Mouse (Mus musculus): ENCODE results near the gene Ctsw.

Ctsw gene

DNA sequence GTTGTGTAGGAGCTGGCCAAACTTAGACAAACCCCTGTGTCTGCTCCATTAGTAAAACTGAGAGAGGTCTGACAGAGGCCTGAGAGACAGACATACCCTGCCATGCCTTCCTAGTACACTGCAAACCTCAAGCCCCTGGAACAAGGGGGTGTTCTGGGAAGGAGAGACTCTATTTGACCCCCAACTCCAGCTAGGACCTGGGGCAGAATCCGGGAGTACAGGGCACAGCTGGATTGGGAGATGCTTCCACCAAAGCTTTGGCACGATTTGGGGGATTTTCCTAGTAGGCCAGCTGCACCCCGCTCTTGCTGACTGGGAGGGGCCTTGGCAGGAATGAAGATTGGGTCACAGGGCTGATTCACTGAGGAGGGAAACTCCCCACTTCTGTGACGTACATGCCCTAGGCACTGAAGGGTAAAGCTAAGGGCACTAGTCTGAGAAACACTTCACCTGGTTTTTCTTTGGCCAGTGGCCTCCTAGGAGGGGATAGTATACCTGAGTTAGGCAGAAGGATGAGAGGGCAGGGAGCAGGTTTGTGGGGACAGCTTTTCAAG, 36.3 kb downstream of the Ctsw start:
- DNase-seq (ENCODE audit: low spot score in 2 of 2): no peak

- DNase-seq (ENCODE audit: low spot score in 2 of 2): no peak
Measured at GRCm38 (mm10) chr19:5430408-5430807, 37.9 kb downstream of the Ctsw start.

DNA sequence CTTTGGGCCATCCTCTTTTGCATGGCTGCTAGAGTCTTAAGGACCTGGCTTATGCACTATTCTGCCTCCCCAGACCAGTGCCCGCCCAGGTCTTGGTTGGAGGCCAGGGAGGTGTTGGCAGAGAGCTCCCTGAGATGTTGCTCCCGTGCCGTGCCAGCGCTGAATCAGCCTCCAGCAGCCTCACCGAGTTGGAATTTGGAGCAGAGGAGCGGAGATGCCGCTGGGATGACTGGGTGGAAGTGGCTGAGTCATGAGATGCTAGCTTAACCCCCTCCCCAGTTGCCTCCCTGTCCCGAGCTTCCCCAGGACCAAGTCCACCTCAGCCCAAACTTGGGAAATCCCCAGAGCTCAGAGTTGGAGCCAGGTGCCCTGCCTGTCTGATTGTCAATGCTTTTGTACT, 38.5 kb downstream of the Ctsw start:
- DNase-seq (ENCODE audit: low spot score in 2 of 2): no peak

DNA sequence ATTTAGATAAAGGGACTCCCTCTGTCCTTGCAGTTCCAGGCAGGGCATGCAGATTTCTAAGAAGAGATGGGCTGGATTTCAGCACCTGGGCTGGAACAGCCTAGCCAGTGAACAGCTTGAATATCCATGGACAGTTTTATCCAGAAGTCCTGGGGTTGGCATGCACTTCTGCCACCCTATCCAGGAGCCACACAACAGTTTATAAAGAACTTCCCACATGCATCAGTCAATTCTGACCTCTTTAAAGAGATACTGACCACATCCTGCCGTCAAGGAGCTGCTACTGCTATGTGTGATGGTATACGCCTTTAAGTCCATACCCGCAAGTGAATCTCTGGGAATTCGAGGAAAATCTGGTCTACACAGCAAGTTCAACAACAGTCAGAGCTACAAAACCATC, 39.1 kb downstream of the Ctsw start:
- DNase-seq (ENCODE audit: low spot score in 2 of 2): no peak

- peak in 1 of 2 experiments; percentile 21 for DNase-seq (ENCODE audit: low spot score in 2 of 2)
Measured at GRCm38 (mm10) chr19:5428083-5428482, 40.2 kb downstream of the Ctsw start.

GRCm38 (mm10) chr19:5426640-5427290, 41.5 kb downstream of the Ctsw start:
- DNase-seq (ENCODE audit: low spot score in 2 of 2): no peak

DNA sequence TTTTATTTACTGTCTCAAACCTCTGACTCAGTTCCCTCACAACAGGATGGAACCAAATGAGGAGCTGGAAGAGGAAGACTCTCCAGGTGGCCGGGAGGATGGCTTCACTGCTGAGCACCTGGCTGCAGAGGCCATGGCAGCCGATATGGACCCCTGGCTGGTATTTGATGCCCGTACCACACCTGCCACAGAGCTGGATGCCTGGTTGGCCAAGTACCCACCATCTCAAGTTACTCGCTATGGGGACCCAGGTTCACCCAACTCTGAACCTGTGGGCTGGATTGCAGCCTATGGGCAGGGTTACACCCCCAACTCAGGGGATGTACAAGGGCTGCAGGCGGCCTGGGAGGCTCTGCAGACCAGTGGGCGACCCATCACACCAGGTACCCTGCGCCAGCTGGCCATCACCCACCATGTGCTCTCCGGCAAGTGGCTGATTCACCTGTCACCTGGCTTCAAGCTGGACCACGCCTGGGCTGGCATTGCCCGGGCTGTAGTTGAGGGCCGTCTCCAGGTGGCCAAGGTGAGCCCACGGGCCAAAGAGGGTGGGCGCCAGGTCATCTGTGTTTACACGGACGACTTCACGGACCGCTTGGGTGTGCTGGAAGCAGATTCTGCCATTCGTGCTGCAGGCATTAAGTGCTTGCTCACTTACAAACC, 42.3 kb downstream of the Ctsw start:
- DNase-seq (ENCODE audit: low spot score in 2 of 2): no peak

GRCm38 (mm10) chr19:5424782-5425741, 43.2 kb downstream of the Ctsw start, which contains the start of the genes Drap1 and AI837181:
Gene Drap1, minus strand, starts transcription at chr19:5424979.
Gene AI837181, plus strand, starts transcription at chr19:5425144.
- peak; percentile 95 for DNase-seq (ENCODE audit: low spot score in 2 of 2)

DNA sequence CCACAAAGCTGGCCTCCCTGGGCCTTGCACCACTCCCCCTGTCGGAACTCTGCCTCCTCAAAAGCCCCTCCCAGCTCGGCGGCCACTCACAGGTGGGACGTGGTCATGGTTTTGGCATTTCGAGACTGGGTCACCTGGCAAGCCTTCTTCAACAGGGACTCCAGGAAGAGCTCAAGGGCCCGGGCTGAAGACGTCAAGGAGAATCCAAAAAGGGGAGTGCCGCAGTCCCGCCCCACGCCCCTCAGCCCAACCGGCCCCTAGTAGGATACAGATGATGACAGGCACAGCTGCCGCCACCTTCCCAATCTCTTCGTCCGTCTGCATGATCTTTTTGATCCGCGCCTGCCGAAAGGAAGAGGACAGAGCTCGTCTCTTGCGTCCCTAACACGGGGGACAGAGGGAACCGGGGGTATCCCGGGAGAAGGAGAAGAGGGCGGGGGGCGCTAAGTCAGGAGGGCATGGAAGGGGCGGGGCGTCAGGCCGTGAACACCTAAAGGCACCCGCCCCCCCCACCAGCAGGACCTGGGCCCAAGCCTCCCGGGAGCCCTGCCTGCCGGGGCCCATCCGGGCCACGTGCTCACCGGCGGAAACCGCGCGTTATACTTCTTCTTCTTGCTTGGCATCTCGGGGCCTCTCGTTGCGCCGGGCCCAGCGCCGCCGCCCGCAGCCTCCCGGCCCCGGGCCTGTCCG, 44.1 kb downstream of the Ctsw start:
- peak; percentile 50 to 67 for DNase-seq (ENCODE audit: low spot score in 2 of 2)

DNA sequence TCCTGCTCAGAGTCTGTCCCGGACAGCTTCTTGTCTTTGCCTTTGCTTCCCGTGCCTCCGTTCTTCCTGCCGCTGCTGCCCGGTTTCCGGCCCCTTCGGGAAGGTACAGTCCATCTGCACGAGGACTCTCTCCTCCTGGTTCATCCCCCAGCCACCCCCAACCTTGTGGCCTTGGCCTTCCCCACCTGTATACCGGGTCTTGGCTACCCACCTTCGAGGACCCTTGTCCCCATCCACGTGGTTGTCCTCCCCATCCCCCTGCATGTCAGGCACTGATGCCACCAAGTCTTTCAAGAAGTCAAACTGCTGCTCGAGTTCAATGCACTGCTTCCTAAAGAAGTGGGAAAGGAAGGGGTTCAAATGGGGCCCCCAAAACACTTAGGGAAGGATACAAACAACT, 44.7 kb downstream of the Ctsw start:
- DNase-seq (ENCODE audit: low spot score in 2 of 2): no peak

GRCm38 (mm10) chr19:5422895-5423443, 45.3 kb downstream of the Ctsw start:
- no peak for DNase-seq (ENCODE audit: low spot score in 2 of 2)

- no peak for DNase-seq (ENCODE audit: low spot score in 2 of 2)
Measured at GRCm38 (mm10) chr19:5422267-5422666, 46.0 kb downstream of the Ctsw start.

GRCm38 (mm10) chr19:5421784-5422183, 46.5 kb downstream of the Ctsw start:
- DNase-seq (ENCODE audit: low spot score in 2 of 2): no peak

DNA sequence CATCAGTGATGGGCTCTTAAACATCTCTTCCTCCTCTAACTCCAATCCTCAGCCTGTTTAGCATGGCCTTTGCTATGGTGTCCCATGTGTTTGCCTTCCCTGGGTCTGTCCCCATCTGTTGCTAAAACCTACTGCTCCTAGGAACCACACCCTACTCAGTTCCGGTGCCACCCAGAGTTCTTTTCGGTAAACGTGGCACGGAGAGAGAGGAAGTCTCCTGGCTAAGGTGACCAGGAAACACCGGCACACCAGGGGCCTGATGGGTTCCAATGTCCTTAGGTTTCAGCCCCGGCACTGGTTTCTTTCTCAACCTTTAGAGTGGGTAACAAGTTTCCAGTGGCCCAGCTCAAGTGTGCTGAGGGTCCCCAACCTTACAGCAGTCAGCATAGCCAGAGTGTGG, 47.7 kb downstream of the Ctsw start:
- no peak for DNase-seq (ENCODE audit: low spot score in 2 of 2)

GRCm38 (mm10) chr19:5419630-5420029, 48.7 kb downstream of the Ctsw start:
- DNase-seq (ENCODE audit: low spot score in 2 of 2): no peak

- no peak for DNase-seq (ENCODE audit: low spot score in 2 of 2)
Measured at GRCm38 (mm10) chr19:5418750-5419466, 49.4 kb downstream of the Ctsw start.

Data from cerebellum, postnatal 4 days (tissue).